Mouse (Mus musculus): ENCODE measurements around the gene Ap2a1. TPM values are rescaled to one million over a fixed set of nuclear protein-coding genes. Genes with fewer than 3 reads are reported as not detected.

Gene Ap2a1
- total RNA-seq (2014; fragmentation: Nextera tagmentation), result 40.8 and 84.2 TPM in 2 replicates
- 28.6 and 30.1 TPM in 2 replicates for total RNA-seq (2017)

- ATAC-seq (replicated peaks; ENCODE audit: poor library complexity, severe bottlenecking), result peak; percentile 91
Observed at GRCm38 (mm10) chr7:44929204-44930151, at the start of gene Ap2a1. TSS of gene Ap2a1 (minus strand) at chr7:44929496.

- ATAC-seq (replicated peaks; ENCODE audit: poor library complexity, severe bottlenecking), result no peak
Observed at GRCm38 (mm10) chr7:44978300-44978699, 49.0 kb upstream of the Ap2a1 start.

- no peak for ATAC-seq (replicated peaks; ENCODE audit: poor library complexity, severe bottlenecking)
Observed at GRCm38 (mm10) chr7:44975117-44975419, 45.8 kb upstream of the Ap2a1 start.

- ATAC-seq (replicated peaks; ENCODE audit: poor library complexity, severe bottlenecking), result 0 out of 2 replicates have a peak, but pooled peaks have one; percentile 22
Observed at GRCm38 (mm10) chr7:44974383-44975116, 45.3 kb upstream of the Ap2a1 start, which contains the start of gene Cpt1c. TSS of gene Cpt1c (minus strand) at chr7:44974851.

GRCm38 (mm10) chr7:44973415-44974130 is 44.3 kb upstream of the Ap2a1 start:
- ATAC-seq (replicated peaks; ENCODE audit: poor library complexity, severe bottlenecking), result no peak

GRCm38 (mm10) chr7:44971142-44971541 is 41.8 kb upstream of the Ap2a1 start:
- ATAC-seq (replicated peaks; ENCODE audit: poor library complexity, severe bottlenecking), result no peak

- peak; percentile 85 for ATAC-seq (replicated peaks; ENCODE audit: poor library complexity, severe bottlenecking)
Observed at GRCm38 (mm10) chr7:44970231-44970691, 41.0 kb upstream of the Ap2a1 start.

GRCm38 (mm10) chr7:44966638-44967037 is 37.3 kb upstream of the Ap2a1 start:
- ATAC-seq (replicated peaks; ENCODE audit: poor library complexity, severe bottlenecking), result no peak

GRCm38 (mm10) chr7:44965975-44966374 is 36.7 kb upstream of the Ap2a1 start:
- ATAC-seq (replicated peaks; ENCODE audit: poor library complexity, severe bottlenecking), result no peak

- no peak for ATAC-seq (replicated peaks; ENCODE audit: poor library complexity, severe bottlenecking)
Observed at GRCm38 (mm10) chr7:44964990-44965389, 35.7 kb upstream of the Ap2a1 start.

- ATAC-seq (replicated peaks; ENCODE audit: poor library complexity, severe bottlenecking), result peak; percentile 63
Observed at GRCm38 (mm10) chr7:44962831-44963230, 33.5 kb upstream of the Ap2a1 start.

GRCm38 (mm10) chr7:44962337-44962736 is 33.0 kb upstream of the Ap2a1 start:
- ATAC-seq (replicated peaks; ENCODE audit: poor library complexity, severe bottlenecking), result no peak

GRCm38 (mm10) chr7:44960512-44960910 is 31.2 kb upstream of the Ap2a1 start:
- no peak for ATAC-seq (replicated peaks; ENCODE audit: poor library complexity, severe bottlenecking)

- ATAC-seq (replicated peaks; ENCODE audit: poor library complexity, severe bottlenecking), result peak; percentile 58
Observed at GRCm38 (mm10) chr7:44959874-44960511, 30.7 kb upstream of the Ap2a1 start.

- ATAC-seq (replicated peaks; ENCODE audit: poor library complexity, severe bottlenecking), result no peak
Observed at GRCm38 (mm10) chr7:44959281-44959680, 30.0 kb upstream of the Ap2a1 start.

GRCm38 (mm10) chr7:44958208-44958607 is 28.9 kb upstream of the Ap2a1 start:
- peak; percentile 34; the same call in 1 of the 2 replicates for ATAC-seq (replicated peaks; ENCODE audit: poor library complexity, severe bottlenecking)

- ATAC-seq (replicated peaks; ENCODE audit: poor library complexity, severe bottlenecking), result no peak
Observed at GRCm38 (mm10) chr7:44957183-44957835, 28.0 kb upstream of the Ap2a1 start.

GRCm38 (mm10) chr7:44956266-44956665 is 27.0 kb upstream of the Ap2a1 start:
- ATAC-seq (replicated peaks; ENCODE audit: poor library complexity, severe bottlenecking), result no peak

- peak; percentile 10; the same call in 1 of the 2 replicates for ATAC-seq (replicated peaks; ENCODE audit: poor library complexity, severe bottlenecking)
Observed at GRCm38 (mm10) chr7:44955628-44956027, 26.3 kb upstream of the Ap2a1 start.
